Mouse (Mus musculus): Measurements from ENCODE around the gene Trip6.

- no peak for TF ChIP-seq POLR2AphosphoS2 (IDR thresholded peaks at IDR 0.05; ENCODE audit: insufficient read length, low read depth)
- TF ChIP-seq MAX (IDR thresholded peaks at IDR 0.05; ENCODE audit: low read depth): no peak
- no peak for TF ChIP-seq E2F4 (IDR thresholded peaks at IDR 0.05; ENCODE audit: insufficient read depth)
- TF ChIP-seq TCF3 (IDR thresholded peaks at IDR 0.05; ENCODE audit: insufficient read length, low read depth): no peak
- no peak for TF ChIP-seq POLR2A (IDR thresholded peaks at IDR 0.05; ENCODE audit: insufficient read length, low read depth)
- no peak for TF ChIP-seq MYOG (IDR thresholded peaks at IDR 0.05; ENCODE audit: control insufficient read depth in 1 of 3, insufficient read depth in 1 of 3, insufficient read length in 2 of 3, low read depth in 2 of 3)
- TF ChIP-seq CEBPB (IDR thresholded peaks at IDR 0.05; ENCODE audit: insufficient read depth, poor library complexity, severe bottlenecking): no peak
- no peak for TF ChIP-seq MYOD1 (IDR thresholded peaks at IDR 0.05; ENCODE audit: control insufficient read depth in 1 of 3, insufficient read length in 2 of 3, low read depth in 2 of 3)
- TF ChIP-seq USF1 (IDR thresholded peaks at IDR 0.05; ENCODE audit: low read depth): no peak
Observed at GRCm38 (mm10) chr5:137264787-137265186, 49.4 kb downstream of the Trip6 start.
